Mouse (Mus musculus): ENCODE results near the gene Ikzf3.

The Ikzf3 gene

DNA sequence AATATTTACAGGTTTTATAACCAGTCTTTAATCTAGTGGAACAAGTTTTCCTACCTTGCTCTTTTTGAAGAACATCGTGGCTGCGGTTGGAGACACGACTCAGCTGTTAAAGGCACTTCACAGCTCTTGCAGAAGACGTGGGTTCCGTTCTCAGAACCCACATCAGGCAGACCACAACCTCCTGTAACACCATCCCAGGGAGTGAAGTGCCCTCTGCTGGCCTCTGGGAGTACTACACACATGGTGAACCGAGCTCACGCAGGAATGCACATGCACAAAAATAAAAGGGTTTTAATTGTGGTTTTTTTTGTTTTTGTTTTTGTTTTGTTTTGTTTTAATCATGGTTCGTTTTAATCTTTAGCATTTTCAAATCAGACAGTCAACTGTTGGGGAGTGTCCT lies 22.5 kb upstream of the Ikzf3 start:
- DNase-seq (ENCODE audit: low spot score) = no peak

GRCm38 (mm10) chr11:98563921-98564414 lies 18.1 kb upstream of the Ikzf3 start:
- DNase-seq (ENCODE audit: low spot score) = no peak

GRCm38 (mm10) chr11:98563025-98563424 lies 17.2 kb upstream of the Ikzf3 start:
- DNase-seq (ENCODE audit: low spot score) = no peak

- no peak for DNase-seq (ENCODE audit: low spot score)
These were observed 15.1 kb upstream of the Ikzf3 start for GRCm38 (mm10) chr11:98560942-98561341.

DNA sequence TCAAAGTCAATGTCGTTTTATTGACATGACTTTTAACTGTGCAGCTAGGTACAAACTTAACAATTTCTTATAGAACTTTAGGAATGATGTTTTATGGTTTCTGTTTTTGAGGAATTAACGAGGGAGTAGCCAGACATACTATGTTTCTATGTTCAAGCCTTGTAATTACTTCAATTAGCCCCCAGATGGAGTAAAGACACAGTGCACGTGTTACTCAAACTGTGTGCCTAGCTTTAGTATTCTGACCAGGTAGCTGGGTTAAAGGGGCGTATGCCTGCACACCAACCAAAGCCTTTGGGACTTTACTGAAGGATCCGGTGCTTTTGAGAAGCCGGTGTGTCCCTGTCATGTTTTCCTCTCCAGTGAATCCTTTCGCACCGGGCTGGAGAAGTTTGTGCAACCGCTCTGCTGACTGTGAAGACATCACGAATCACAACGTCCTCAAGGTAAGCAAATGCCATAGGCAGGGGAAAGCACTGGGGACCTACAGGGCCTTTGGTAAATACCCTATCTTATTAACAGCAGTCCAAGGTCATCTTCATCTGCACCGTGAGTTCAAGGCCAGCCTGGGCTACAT lies 9.4 kb upstream of the Ikzf3 start:
- DNase-seq (ENCODE audit: low spot score) = no peak

DNA sequence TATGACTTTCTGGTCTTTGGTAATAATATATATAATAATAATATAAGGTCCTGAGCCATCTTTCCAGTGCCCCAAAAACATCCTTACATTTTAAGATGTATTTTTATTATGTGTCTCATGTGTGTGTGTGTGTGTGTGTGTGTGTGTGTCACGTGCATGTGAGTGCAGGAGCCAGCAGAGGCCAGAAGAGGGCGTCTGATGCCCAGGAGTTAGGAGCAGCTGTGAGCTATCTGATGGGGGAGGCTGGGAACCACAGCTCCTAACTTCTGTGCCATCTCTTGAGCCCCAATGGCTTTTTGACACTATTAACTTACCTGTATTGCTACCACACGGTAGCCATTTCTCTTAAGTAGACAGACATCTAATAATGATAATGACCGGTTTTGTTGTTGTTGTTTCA lies 8.1 kb upstream of the Ikzf3 start:
- DNase-seq (ENCODE audit: low spot score) = no peak

DNA sequence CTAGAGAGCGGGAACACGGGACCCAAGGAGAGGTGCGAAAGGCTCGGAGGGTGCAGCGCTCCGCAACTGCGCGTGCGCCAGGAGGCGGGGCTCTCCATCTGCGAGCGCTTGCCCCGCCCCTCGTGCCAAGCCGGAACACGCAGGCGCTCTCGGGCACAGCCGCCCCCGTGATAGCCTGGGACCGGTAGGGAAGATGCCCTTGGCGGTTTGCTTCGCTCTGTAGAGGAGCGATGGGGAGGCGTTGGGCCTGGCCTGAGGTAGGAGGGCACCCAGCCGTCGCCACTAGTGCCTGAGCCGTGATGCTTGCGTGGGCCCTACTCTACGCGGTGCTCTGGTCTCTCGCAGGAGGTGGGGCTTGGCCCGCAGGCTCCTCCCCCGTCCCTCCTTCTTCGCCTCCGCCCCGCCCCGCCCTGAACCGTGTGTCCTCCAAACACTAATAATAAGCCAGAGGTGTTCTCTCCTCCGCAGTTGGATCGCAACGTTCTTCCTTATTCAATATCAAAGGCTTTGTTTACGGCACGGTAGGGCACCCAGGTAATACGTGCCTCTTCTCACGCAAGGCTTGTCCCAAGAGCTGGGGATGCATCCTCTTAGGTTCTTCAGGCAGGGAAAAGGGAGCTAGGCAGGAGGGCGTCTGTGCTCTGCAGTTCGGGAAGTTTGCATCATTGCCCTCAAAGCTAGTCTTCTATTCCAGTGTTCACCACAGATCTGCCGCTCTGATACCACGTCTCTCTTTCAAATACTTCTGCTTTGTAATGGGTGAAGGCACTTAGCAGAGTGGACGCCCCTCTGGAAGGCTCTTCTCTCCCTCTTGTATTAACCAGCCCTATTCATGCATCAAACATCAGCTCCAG lies 5.4 kb upstream of the Ikzf3 start, which contains the start of gene Zpbp2:
Gene Zpbp2 (plus strand): TSS at position 123 of the 854 bp plus-strand sequence.
- DNase-seq (ENCODE audit: low spot score) = peak; percentile 91

GRCm38 (mm10) chr11:98550311-98550974 lies 4.6 kb upstream of the Ikzf3 start:
- DNase-seq (ENCODE audit: low spot score) = no peak

GRCm38 (mm10) chr11:98549363-98549762 lies 3.5 kb upstream of the Ikzf3 start:
- no peak for DNase-seq (ENCODE audit: low spot score)

DNA sequence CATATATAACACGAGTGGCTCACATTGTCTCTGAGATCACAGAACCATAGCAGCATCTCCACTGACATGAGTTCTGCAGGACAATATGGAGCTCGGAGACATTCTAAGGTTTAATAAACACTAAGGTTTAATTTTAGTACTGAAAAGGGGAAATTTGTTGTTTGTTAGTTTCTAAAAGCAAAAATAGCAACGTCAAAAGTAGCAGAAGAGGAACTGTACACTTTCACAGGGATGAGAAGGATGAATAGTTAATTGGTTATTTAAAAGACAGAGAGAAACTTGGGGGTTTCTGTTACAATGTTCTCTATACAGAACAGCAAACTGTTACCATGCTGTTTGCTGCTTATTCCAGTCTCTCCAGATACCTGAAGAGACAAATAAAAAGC lies 1.5 kb upstream of the Ikzf3 start:
- DNase-seq (ENCODE audit: low spot score) = no peak

- no peak for DNase-seq (ENCODE audit: low spot score)
These were observed 887 bp upstream of the Ikzf3 start for GRCm38 (mm10) chr11:98546529-98547307.

GRCm38 (mm10) chr11:98544890-98545677 lies 747 bp downstream of the Ikzf3 start:
- DNase-seq (ENCODE audit: low spot score) = no peak

GRCm38 (mm10) chr11:98543414-98543813 lies 2.4 kb downstream of the Ikzf3 start:
- no peak for DNase-seq (ENCODE audit: low spot score)

DNA sequence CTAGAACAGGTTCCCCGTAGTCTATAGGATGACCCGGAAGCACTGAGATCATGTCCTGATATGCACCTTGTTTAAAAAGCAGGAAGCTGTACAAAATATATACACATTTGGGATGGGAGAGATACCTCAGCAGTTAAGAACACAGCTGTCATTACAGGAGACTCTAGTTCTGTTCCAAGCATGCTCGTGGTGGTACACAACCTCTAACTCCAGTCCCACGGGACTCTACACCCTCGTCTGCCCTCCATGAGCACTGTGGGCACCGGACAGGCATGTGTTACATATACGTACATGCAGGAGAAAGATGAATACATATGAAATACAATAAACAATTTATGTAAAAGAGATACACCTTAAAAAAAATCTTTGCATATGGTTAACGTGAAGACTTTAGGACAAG lies 3.3 kb downstream of the Ikzf3 start:
- DNase-seq (ENCODE audit: low spot score) = no peak

DNA sequence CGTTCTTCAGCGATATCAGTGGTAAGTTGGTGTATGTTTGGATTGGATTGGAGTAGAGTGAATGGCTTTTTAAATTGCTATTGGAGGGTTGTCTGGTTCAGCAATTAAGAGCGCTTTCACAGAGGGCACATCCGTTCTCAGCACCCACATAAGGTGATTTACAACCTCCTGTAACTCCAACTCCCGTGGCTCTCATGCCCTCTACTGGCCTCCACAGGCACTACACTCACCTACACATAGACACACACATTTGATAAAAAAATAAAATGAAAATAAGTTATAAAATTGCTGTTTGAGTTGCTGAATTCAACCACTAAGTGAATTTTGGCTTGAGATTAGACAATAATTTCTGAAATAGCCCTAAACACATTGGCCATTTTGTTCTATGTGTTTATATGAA lies 5.5 kb downstream of the Ikzf3 start:
- no peak for DNase-seq (ENCODE audit: low spot score)

DNA sequence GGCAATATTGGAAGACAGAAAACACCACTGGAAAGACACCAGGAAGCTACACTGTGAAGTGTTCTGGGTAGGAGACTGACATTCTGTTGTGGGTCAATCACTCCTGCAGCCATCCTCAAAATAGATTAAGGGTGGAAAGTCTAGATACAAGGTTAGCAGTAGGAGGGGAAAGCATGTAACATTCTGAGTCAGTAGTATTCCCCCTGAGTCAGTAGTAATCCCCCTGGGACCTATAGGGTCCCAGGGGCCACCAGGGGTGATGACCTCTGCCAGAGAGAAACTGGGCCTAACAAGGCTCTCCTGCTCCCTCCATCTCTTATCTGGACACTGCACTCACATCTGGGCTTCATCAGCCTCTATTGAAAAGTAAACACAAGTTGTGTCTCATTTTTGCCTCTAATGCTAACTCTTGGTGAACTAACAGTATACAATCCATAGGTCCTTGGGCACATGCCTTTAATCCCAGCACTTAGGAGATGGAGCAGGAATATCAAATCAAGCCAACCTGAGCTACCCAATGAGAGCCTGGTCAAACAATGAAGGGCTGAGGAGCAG lies 8.3 kb downstream of the Ikzf3 start:
- DNase-seq (ENCODE audit: low spot score) = no peak

GRCm38 (mm10) chr11:98526824-98527461 lies 18.9 kb downstream of the Ikzf3 start:
- no peak for DNase-seq (ENCODE audit: low spot score)

- no peak for DNase-seq (ENCODE audit: low spot score)
These were observed 20.7 kb downstream of the Ikzf3 start for GRCm38 (mm10) chr11:98525140-98525539.

DNA sequence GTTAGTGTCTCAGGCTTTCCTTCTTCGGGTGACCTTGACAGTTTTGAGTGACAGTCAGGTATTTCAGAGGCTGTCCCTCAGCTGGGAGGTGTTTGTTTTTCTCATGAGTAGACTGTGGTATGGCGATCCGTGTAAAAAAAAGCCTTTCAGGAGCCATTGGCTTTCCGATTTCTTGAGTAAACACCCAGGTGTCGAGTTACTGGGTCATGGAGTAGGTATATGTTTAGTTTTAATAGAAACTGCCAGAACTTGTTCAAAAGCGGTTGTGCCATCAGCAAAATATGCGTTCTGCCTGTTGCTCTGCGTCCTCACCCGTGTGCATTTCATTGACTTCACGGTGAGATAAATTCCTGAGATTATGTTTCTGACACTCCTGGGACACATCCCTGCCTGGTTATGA lies 25.4 kb downstream of the Ikzf3 start:
- DNase-seq (ENCODE audit: low spot score) = peak; percentile 16

DNA sequence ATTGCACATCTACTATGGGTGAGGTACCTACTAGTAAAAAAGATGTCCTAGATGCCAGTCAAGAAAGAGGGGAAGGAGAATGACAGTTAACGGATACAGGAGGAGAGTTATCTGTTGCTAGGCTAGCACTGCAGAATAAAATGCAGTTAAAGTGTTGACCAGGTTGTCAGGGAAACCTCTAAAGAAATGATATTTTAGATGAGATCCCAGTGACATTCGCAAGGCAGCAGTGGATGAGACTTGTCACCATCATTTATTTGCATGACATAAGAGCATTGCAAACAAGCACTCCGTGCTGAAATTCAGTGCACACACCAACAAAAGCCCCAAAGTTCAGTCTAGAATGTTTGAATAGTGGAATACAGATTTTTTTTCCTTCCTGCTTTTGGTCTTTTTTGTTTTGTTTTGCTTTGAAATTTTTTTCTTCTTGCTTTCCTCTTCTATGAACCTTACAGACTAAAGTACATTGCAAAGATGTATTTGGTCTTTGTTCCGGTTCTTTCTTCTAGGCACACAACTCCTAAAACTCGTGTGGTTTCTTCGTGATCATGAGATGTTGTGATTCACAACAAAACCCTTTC lies 32.4 kb downstream of the Ikzf3 start:
- no peak for DNase-seq (ENCODE audit: low spot score)

Measured in urinary bladder, postnatal 14 days (tissue).